Mouse (Mus musculus) embryonic facial prominence, embryonic 13.5 days (tissue): Measurements from ENCODE around the gene Tns4. TPM values are rescaled to one million over a fixed set of nuclear protein-coding genes. Genes with fewer than 3 reads are reported as not detected.

ENCODE experiments used
- ATAC-seq: fragments of 200-750 bp; cut with Nextera tagmentation; 2 replicates; pipeline ENCODE4 v1.8.0; 2017; ENCODE audit warnings: low read depth; ENCODE audit not compliant: insufficient number of reproducible peaks, insufficient read depth, low FRiP score, low TSS enrichment
- H3K27ac ChIP-seq: fragments of 300-500 bp; sonication (generic); 2 replicates; pipeline ENCODE4 v1.5.1; 2015; ENCODE audit warnings: moderate library complexity, mild to moderate bottlenecking, inconsistent platforms
- H3K27me3 ChIP-seq: fragments of 300-500 bp; sonication (generic); 2 replicates; pipeline ENCODE4 v1.6.1; 2015; ENCODE audit warnings: mild to moderate bottlenecking, inconsistent platforms
- H3K36me3 ChIP-seq: fragments of 300-500 bp; sonication (generic); 2 replicates; pipeline ENCODE4 v1.6.1; 2015; ENCODE audit warnings: mild to moderate bottlenecking, inconsistent platforms
- H3K4me1 ChIP-seq: fragments of 300-500 bp; sonication (generic); 2 replicates; pipeline ENCODE4 v1.6.1; 2015; ENCODE audit warnings: inconsistent platforms
- H3K4me2 ChIP-seq: fragments of 300-500 bp; sonication (generic); 2 replicates; pipeline ENCODE4 v1.6.1; 2015; ENCODE audit warnings: moderate library complexity, mild to moderate bottlenecking, inconsistent platforms
- H3K4me3 ChIP-seq: fragments of 300-500 bp; sonication (generic); 2 replicates; pipeline ENCODE4 v1.5.1; 2015; ENCODE audit warnings: mild to moderate bottlenecking, inconsistent platforms
- H3K9ac ChIP-seq: fragments of 300-500 bp; sonication (generic); 2 replicates; pipeline ENCODE4 v1.6.1; 2015; ENCODE audit warnings: mild to moderate bottlenecking, inconsistent platforms
- H3K9me3 ChIP-seq: fragments of 300-500 bp; sonication (generic); 2 replicates; pipeline ENCODE4 v1.6.1; 2016; ENCODE audit warnings: inconsistent platforms
- WGBS: fragments of 180-500 bp; shearing (Covaris S2); methylation state at CpG from one replicate; pipeline ENCODE4 v1.1.7; 2015; ENCODE audit warnings: mixed read lengths; 5-methylcytosine and 5-hydroxymethylcytosine counted together
- polyA plus RNA-seq: library from polyadenylated mRNA; unstranded; fragments of >200 nt; fragmentation: Nextera tagmentation; extraction: Ambion mirVana; gene quantifications from 2 replicates; pipeline ENCODE4 v1.2.1, GENCODE M21; 2015

Tns4 gene
- polyA plus RNA-seq, 1 experiment from 2014 or later, result 0.53 TPM

DNA sequence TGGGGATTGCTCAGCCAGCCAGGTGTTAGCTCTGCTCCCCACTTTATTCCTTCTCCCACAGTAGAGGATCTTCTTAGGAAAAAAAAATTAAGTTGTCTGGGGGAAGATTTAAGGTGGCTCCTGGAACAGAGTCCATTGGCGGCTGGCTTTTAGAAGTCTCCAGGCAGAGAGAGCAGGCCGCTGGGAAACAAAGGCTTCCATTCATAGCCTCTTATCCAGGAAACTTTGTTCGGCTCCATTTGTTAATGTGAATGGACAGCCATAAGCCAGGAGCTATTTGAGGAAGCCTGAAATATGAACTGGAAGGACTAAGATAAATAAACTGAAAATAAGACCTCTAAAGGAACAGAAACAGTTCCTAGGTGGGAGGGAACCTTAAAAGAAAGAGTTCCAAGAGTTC lies 24.0 kb upstream of the Tns4 start:
- Histone ChIP-seq H3K4me2 (no peak overlapping the region), H3K27ac (peak overlapping the region; percentile 83), H3K27me3 (no peaks in the 10 kb centered on the region), H3K36me3 (no peaks in the 10 kb centered on the region), H3K9me3 (no peaks in the 10 kb centered on the region), H3K4me1 (peaks cover 30% of the 10 kb centered on the region), H3K9ac (0 out of 2 replicates have a peak overlapping the region, but pooled peaks have one; percentile 40), H3K4me3 (no peak overlapping the region)
- 9% methylated on average over 3 of the region's 3 CpGs for WGBS
- ATAC-seq, result no peak

GRCm38 (mm10) chr11:99112700-99113099 lies 23.6 kb upstream of the Tns4 start:
- WGBS, result 15% methylated on average over 5 of the region's 5 CpGs
- H3K9ac ChIP-seq, result 0 out of 2 replicates have a peak overlapping the region, but pooled peaks have one; percentile 40
- no peaks in the 10 kb centered on the region for H3K9me3 ChIP-seq
- peak overlapping the region; percentile 83 for H3K27ac ChIP-seq
- no peak for ATAC-seq
- no peaks in the 10 kb centered on the region for H3K27me3 ChIP-seq
- H3K36me3 ChIP-seq, result no peaks in the 10 kb centered on the region
- H3K4me2 ChIP-seq, result no peak overlapping the region
- H3K4me1 ChIP-seq, result peaks cover 26% of the 10 kb centered on the region
- no peak overlapping the region for H3K4me3 ChIP-seq

- H3K9me3 ChIP-seq, result no peaks in the 10 kb centered on the region
- WGBS, result 90% methylated on average over 7 of the region's 7 CpGs
- H3K4me1 ChIP-seq, result peaks cover 26% of the 10 kb centered on the region
- ATAC-seq, result no peak
- H3K9ac ChIP-seq, result no peak overlapping the region
- H3K36me3 ChIP-seq, result no peaks in the 10 kb centered on the region
- H3K4me3 ChIP-seq, result no peak overlapping the region
- H3K27me3 ChIP-seq, result no peaks in the 10 kb centered on the region
- no peak overlapping the region for H3K27ac ChIP-seq
- H3K4me2 ChIP-seq, result no peak overlapping the region
These were observed 22.5 kb upstream of the Tns4 start for GRCm38 (mm10) chr11:99111631-99112030.

DNA sequence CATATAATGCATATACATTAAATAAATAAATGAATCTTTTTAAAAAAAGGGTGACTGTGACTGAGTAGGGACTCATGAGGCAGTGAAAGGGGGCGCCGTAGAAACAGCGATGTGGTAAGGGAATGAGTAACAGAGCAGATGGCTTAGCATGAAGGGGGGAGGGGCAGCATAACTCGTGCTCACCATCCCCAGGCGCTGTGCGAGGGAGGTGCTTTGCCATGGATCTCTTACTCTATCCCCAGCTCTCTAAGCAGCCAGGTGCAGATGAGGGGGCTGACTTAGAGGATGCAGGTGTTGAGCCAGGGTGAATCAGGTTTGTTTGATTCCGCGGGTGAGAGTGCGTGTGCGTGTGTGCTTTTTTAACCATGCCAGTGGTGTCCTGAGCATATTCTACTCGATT lies 22.0 kb upstream of the Tns4 start:
- ATAC-seq, result no peak

GRCm38 (mm10) chr11:99110370-99111110 lies 21.4 kb upstream of the Tns4 start:
- Histone ChIP-seq H3K9ac (no peak overlapping the region), H3K9me3 (no peaks in the 10 kb centered on the region), H3K27ac (no peak overlapping the region; the same call in 1 of the 2 replicates), H3K27me3 (no peaks in the 10 kb centered on the region), H3K4me3 (no peak overlapping the region), H3K4me2 (no peak overlapping the region), H3K4me1 (peaks cover 29% of the 10 kb centered on the region), H3K36me3 (no peaks in the 10 kb centered on the region)
- 66% methylated on average over 15 of the region's 15 CpGs for WGBS
- ATAC-seq, result no peak

More for the DNA sequence above, 22.0 kb upstream of the Tns4 start:
- H3K9me3 ChIP-seq, result no peaks in the 10 kb centered on the region
- WGBS, result 62% methylated on average over 11 of the region's 11 CpGs
- H3K4me2 ChIP-seq, result no peak overlapping the region
- no peaks in the 10 kb centered on the region for H3K27me3 ChIP-seq
- H3K4me1 ChIP-seq, result peaks cover 28% of the 10 kb centered on the region
- H3K4me3 ChIP-seq, result no peak overlapping the region
- H3K36me3 ChIP-seq, result no peaks in the 10 kb centered on the region
- no peak overlapping the region for H3K9ac ChIP-seq
- no peak overlapping the region for H3K27ac ChIP-seq

GRCm38 (mm10) chr11:99108296-99108695 lies 19.2 kb upstream of the Tns4 start:
- no peak overlapping the region for H3K27ac ChIP-seq
- ATAC-seq, result no peak
- H3K4me2 ChIP-seq, result no peak overlapping the region
- no peaks in the 10 kb centered on the region for H3K27me3 ChIP-seq
- no peak overlapping the region for H3K9ac ChIP-seq
- no peaks in the 10 kb centered on the region for H3K9me3 ChIP-seq
- 67% methylated on average over 3 of the region's 3 CpGs for WGBS
- peaks cover 34% of the 10 kb centered on the region for H3K4me1 ChIP-seq
- no peak overlapping the region for H3K4me3 ChIP-seq
- H3K36me3 ChIP-seq, result no peaks in the 10 kb centered on the region

- Histone ChIP-seq H3K36me3 (no peaks in the 10 kb centered on the region), H3K9me3 (no peaks in the 10 kb centered on the region), H3K27me3 (no peaks in the 10 kb centered on the region), H3K4me1 (peaks cover 32% of the 10 kb centered on the region), H3K9ac (no peak overlapping the region), H3K27ac (peak overlapping the region; percentile 55), H3K4me2 (no peak overlapping the region), H3K4me3 (no peak overlapping the region)
- ATAC-seq, result no peak; the same call in 1 of the 2 replicates
- 39% methylated on average over 12 of the region's 12 CpGs for WGBS
These were observed 17.0 kb upstream of the Tns4 start for GRCm38 (mm10) chr11:99105981-99106726.

DNA sequence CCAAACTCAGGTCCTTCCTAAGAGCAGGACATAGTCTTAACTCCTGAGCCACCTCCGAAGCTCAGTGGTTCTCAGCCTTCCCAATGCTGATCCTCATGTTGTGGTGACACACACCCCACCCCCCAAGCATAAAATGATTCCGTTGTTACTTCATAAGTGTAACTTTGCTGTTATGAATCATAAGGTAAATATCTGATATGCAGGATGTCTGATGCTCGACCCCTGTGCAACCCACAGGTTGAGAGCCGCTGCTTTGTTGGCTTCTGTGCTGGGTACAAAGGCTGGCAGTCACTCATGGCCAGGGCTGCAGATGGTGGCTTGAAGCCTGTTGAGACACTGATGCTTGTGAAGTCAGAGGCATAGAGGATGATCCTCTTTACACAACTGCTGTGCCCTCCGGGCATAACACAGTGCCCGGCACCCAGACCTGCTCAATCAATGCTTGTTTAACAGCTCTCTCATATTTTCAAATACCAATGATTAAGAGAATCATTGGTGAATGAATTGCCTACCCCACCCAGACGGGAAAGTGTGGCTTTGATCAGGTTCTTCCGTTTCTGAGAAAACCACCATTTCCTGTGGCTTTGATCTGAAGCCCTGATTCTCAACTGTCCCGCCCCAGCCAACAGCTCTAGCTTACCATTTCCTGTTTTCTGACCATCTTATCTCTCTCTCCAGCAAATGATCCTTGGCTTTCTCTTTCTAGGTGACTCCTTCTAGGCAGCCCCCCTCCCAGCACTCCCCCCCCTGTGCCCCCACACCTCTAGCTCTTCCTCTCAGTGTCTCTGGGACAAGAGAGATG lies 15.7 kb upstream of the Tns4 start:
- 62% methylated on average over 9 of the region's 9 CpGs for WGBS
- Histone ChIP-seq H3K27ac (no peak overlapping the region; the same call in 1 of the 2 replicates), H3K4me3 (no peak overlapping the region), H3K9ac (no peak overlapping the region), H3K27me3 (no peaks in the 10 kb centered on the region), H3K9me3 (no peaks in the 10 kb centered on the region), H3K36me3 (no peaks in the 10 kb centered on the region), H3K4me1 (peaks cover 34% of the 10 kb centered on the region), H3K4me2 (no peak overlapping the region)
- no peak for ATAC-seq

GRCm38 (mm10) chr11:99102575-99103270 lies 13.6 kb upstream of the Tns4 start:
- no peak overlapping the region for H3K9ac ChIP-seq
- no peaks in the 10 kb centered on the region for H3K36me3 ChIP-seq
- H3K4me3 ChIP-seq, result no peak overlapping the region
- 79% methylated on average over 9 of the region's 9 CpGs for WGBS
- H3K4me2 ChIP-seq, result no peak overlapping the region
- no peak overlapping the region for H3K27ac ChIP-seq
- H3K27me3 ChIP-seq, result no peaks in the 10 kb centered on the region
- H3K9me3 ChIP-seq, result no peaks in the 10 kb centered on the region
- ATAC-seq, result no peak
- peaks cover 46% of the 10 kb centered on the region for H3K4me1 ChIP-seq

DNA sequence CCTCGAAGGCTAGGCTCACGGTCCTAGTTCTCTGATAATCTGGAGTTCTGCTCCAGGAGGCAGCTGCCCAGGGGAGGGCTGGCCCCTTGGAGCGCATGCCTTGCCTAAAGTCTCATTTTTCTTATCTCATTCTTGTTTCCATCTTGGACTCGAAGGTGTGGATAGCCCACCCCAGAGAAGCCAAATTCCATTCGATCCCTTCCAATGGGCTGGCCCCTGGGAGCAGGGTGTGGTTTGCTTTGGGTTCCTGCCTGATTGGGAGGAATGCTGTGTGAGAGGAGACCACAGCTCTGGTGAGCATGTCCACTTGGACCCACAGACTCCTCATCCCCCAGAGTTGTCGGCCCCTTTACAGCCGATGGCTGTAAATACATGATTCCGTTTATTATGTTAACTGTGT lies 12.6 kb upstream of the Tns4 start:
- H3K9me3 ChIP-seq, result no peaks in the 10 kb centered on the region
- peaks cover 46% of the 10 kb centered on the region for H3K4me1 ChIP-seq
- H3K27ac ChIP-seq, result no peak overlapping the region

GRCm38 (mm10) chr11:99100215-99100614 lies 11.1 kb upstream of the Tns4 start:
- Histone ChIP-seq H3K36me3 (no peaks in the 10 kb centered on the region), H3K4me1 (peaks cover 45% of the 10 kb centered on the region), H3K9me3 (no peaks in the 10 kb centered on the region), H3K27me3 (no peaks in the 10 kb centered on the region), H3K9ac (no peak overlapping the region), H3K27ac (peak overlapping the region; percentile 0; the same call in 1 of the 2 replicates), H3K4me3 (no peak overlapping the region), H3K4me2 (no peak overlapping the region)
- no peak for ATAC-seq
- 68% methylated on average over 5 of the region's 5 CpGs for WGBS

More for the DNA sequence above, 12.6 kb upstream of the Tns4 start:
- no peak overlapping the region for H3K4me3 ChIP-seq
- no peaks in the 10 kb centered on the region for H3K27me3 ChIP-seq
- H3K4me2 ChIP-seq, result no peak overlapping the region
- 75% methylated on average over 8 of the region's 8 CpGs for WGBS
- no peak for ATAC-seq
- no peaks in the 10 kb centered on the region for H3K36me3 ChIP-seq
- H3K9ac ChIP-seq, result no peak overlapping the region
